In the genomic region with DNA sequence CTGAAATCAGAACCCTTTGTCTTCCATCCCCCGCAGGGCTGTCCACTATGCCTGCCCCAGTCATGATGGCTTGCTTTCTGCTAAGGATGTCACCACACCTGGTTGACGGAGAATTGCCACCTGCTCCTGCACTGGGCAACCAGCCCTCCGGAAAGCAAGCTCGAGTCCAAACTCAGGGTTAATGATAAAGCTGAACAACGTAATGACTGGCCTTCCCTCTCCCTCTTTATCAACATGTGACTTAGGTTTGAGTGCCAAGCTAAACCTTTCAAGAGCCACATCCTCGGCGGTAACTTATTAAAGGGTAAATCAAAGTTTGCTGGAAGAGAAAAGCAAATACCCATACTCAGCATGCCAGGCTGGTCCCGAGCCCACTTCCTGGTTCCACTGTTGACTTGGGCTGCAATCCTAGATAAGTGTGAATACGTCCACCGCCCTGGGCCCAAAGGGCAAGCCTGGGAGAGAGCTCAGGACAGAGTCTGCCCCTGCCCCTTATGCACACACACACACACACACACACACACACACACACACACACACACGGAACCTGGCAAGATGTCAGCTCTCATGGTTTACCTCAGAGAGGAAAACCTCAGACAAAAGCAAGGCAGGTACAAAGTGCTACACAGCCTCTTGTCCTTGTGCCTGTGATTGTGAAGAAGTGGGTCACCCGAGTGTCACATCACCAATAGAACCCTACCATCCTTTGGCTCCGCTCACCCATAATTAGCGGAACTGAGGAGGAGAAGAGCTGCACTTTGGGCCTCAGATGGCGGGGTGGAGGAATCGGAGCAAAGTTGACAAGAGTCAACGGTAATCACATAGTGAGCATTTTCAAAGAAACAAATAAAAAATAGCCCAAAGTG, we compare ENCODE assay signal across 10 mouse cellular contexts.
DNase-seq lines count a peak whose midpoint lies in the region; ATAC-seq and TF ChIP-seq lines count a peak whose summit lies in the region.
"Had no signal": no experiment of that assay in that cellular context is flagged by ENCODE, and none has a peak within 500 bp of the region (broad histone marks: within the 10 kb centered on the region; RNA-seq: fewer than 3 reads in every experiment).

No protein-coding gene starts in this region.

- no peaks in the 10 kb centered on the region for H3K27me3 ChIP-seq in hindbrain, embryonic 10.5 days (ENCODE audit: insufficient read depth, poor library complexity, severe bottlenecking)
- no peaks in the 10 kb centered on the region for H3K27me3 ChIP-seq in hindbrain, postnatal 0 days (ENCODE audit: insufficient read depth, low read length)
- H3K27me3 ChIP-seq in embryonic facial prominence, embryonic 15.5 days: no peaks in the 10 kb centered on the region
- H3K27me3 ChIP-seq: embryonic facial prominence, embryonic 12.5 days had no signal

- ATAC-seq in hindbrain, postnatal 0 days: no peak
- no peak for ATAC-seq in embryonic facial prominence, embryonic 15.5 days (ENCODE audit: insufficient number of reproducible peaks, low FRiP score, low TSS enrichment, low read depth)
- ATAC-seq in frontal cortex, adult (ENCODE audit: low TSS enrichment): no peak

- H3K9me3 ChIP-seq in hindbrain, embryonic 10.5 days: no peaks in the 10 kb centered on the region
- no peaks in the 10 kb centered on the region for H3K9me3 ChIP-seq in hindbrain, postnatal 0 days (ENCODE audit: low read length)
- no peaks in the 10 kb centered on the region for H3K9me3 ChIP-seq in embryonic facial prominence, embryonic 15.5 days (replicated peaks)
- H3K9me3 ChIP-seq: embryonic facial prominence, embryonic 12.5 days; G1E had no signal

- TF ChIP-seq CTCF in hindbrain, postnatal 0 days (IDR thresholded peaks at IDR 0.05; ENCODE audit: low read depth): no peak

- H3K4me1 ChIP-seq in hindbrain, embryonic 10.5 days (replicated peaks): peaks cover 84% of the 10 kb centered on the region
- H3K4me1 ChIP-seq in hindbrain, postnatal 0 days (ENCODE audit: insufficient read depth, low read length): peaks cover 35% of the 10 kb centered on the region
- peaks cover 58% of the 10 kb centered on the region for H3K4me1 ChIP-seq in embryonic facial prominence, embryonic 15.5 days

- H3K36me3 ChIP-seq in hindbrain, embryonic 10.5 days: no peaks in the 10 kb centered on the region
- no peaks in the 10 kb centered on the region for H3K36me3 ChIP-seq in hindbrain, postnatal 0 days (ENCODE audit: insufficient read depth, low read length)
- no peaks in the 10 kb centered on the region for H3K36me3 ChIP-seq in embryonic facial prominence, embryonic 15.5 days
- H3K36me3 ChIP-seq: embryonic facial prominence, embryonic 12.5 days; G1E had no signal

- no peak for DNase-seq in hindbrain, embryonic 10.5 days (ENCODE audit: low spot score)
- no peak for DNase-seq in hindbrain, postnatal 0 days (ENCODE audit: low spot score)
- peak; percentile 88 for DNase-seq in kidney, postnatal 14 days
- peak; percentile 93 for DNase-seq in lung, postnatal 36 days
- no peak for DNase-seq in frontal cortex, postnatal 25 days (ENCODE audit: low spot score in 2 of 2)
- no peak for DNase-seq in layer of hippocampus, adult 11-12 months (ENCODE audit: low spot score)

- H3K4me2 ChIP-seq in hindbrain, postnatal 0 days (ENCODE audit: low read depth, low read length): no peak overlapping the region
- H3K4me2 ChIP-seq in embryonic facial prominence, embryonic 15.5 days (replicated peaks): no peak overlapping the region
- H3K4me2 ChIP-seq: embryonic facial prominence, embryonic 12.5 days had no signal

- H3K4me3 ChIP-seq in hindbrain, embryonic 10.5 days: no peak overlapping the region
- H3K4me3 ChIP-seq in hindbrain, postnatal 0 days (ENCODE audit: low read length): no peak overlapping the region
- no peak overlapping the region for H3K4me3 ChIP-seq in embryonic facial prominence, embryonic 15.5 days (replicated peaks)
- H3K4me3 ChIP-seq: embryonic facial prominence, embryonic 12.5 days had no signal

- WGBS in hindbrain, embryonic 10.5 days: 80% methylated on average over 17 of the region's 17 CpGs
- 66% methylated on average over 17 of the region's 17 CpGs for WGBS in hindbrain, postnatal 0 days
- WGBS in embryonic facial prominence, embryonic 15.5 days: 68% methylated on average over 17 of the region's 17 CpGs

- H3K27ac ChIP-seq in hindbrain, embryonic 10.5 days: peak overlapping the region; percentile 56
- no peak overlapping the region for H3K27ac ChIP-seq in hindbrain, postnatal 0 days
- H3K27ac ChIP-seq in embryonic facial prominence, embryonic 15.5 days (replicated peaks): 0 out of 2 replicates have a peak overlapping the region, but pooled peaks have one; percentile 9
- H3K27ac ChIP-seq: embryonic facial prominence, embryonic 12.5 days had no signal

- no peak overlapping the region for H3K9ac ChIP-seq in hindbrain, postnatal 0 days (replicated peaks; ENCODE audit: low read length)
- H3K9ac ChIP-seq in embryonic facial prominence, embryonic 15.5 days: no peak overlapping the region
- H3K9ac ChIP-seq: embryonic facial prominence, embryonic 12.5 days had no signal

Comparison
In these comparisons a context has a peak if more than half of its experiments do, and no peak if none do; other contexts are left out.
1. DNase-seq: peak in kidney, postnatal 14 days (single experiment) and lung, postnatal 36 days (single experiment); none in hindbrain, embryonic 10.5 days (single experiment), hindbrain, postnatal 0 days (single experiment), frontal cortex, postnatal 25 days (0 of 2) and layer of hippocampus, adult 11-12 months (single experiment).